Mouse (Mus musculus) stomach, postnatal 0 days (tissue): ENCODE measurements around the gene Baz2a.

ENCODE experiments used
- CTCF ChIP-seq: IDR thresholded peaks from 2 replicates; pipeline ENCODE4 v1.5.1; 2016; ENCODE audit warnings: antibody characterized with exemption, low read depth, mild to moderate bottlenecking, moderate library complexity
- EP300 ChIP-seq: optimal IDR thresholded peaks from 2 replicates; pipeline ENCODE3; 2016; ENCODE audit warnings: antibody characterized with exemption

DNA sequence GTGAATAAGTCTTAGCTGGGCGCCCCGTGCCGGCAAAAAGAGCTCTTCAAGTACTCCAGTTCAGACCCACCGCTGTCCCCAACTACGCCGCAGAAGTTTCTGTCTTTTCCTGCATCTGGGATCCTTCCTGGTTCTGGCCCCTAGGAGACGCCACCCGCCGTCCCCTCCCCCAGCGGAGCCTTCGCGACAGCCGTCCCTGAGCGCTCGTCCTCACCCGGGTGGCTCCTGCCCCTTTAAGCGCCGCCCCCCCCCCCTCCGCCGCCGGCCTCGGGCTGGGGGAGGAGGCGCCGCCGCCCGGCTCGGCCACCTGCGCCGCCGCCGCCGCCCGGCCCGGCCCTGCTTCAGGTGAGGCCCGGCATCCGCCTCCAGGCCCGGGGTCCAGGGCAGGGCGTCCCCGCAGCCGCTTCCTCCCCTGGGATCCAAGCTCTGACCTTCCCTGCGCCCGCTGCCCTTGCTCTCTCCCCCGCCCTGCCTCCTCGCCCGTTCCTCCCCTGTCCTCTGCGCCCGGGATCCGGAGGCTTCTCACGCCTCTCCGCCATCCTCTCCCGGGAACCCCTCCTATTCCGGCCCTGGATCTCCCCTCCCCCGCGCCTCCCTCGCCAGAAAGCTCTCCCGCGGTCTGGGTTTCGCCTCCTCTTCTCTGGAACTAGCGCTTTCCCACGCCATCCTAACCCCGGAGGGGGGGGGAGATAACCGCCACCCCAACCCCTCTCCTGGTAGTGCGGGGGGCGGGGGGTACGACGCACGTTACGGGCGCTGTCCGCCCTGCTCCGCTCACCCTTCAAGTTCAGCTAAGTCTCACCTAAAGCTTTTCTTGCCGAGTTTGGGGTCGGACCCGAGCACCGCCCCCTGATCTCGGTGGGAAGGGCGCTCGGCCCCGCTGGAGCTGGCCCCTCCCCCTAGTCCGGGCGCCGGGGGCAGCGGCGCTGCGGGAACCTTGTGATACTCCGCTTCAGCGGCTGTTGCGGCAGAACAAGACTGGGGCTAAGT is 1.4 kb downstream of the Baz2a start:
- TF ChIP-seq CTCF (peak; percentile 64), EP300 (no peak)
